Mouse (Mus musculus): Measurements from ENCODE around the gene Wwox. TPM values are rescaled to one million over a fixed set of nuclear protein-coding genes. Genes with fewer than 3 reads are reported as not detected.
A peak's percentile ranks its signal among the peaks of the same experiment; 100 is the strongest.

Gene Wwox
- polyA plus RNA-seq, 1 experiment from 2014 or later = 12.9 TPM

GRCm38 (mm10) chr8:114971378-114971777 lies 531.9 kb downstream of the Wwox start:
- Histone ChIP-seq H3K9ac (ENCODE audit: low read length) (peak overlapping the region; percentile 11; the same call in 1 of the 2 replicates), H3K4me2 (ENCODE audit: low read depth, low read length) (no peak overlapping the region), H3K27me3 (ENCODE audit: control insufficient read depth, insufficient read depth, low read length) (no peaks in the 10 kb centered on the region), H3K36me3 (ENCODE audit: control insufficient read depth, insufficient read depth, low read length) (no peaks in the 10 kb centered on the region), H3K27ac (ENCODE audit: low read length) (no peak overlapping the region), H3K9me3 (replicated peaks; ENCODE audit: control insufficient read depth, low read length) (no peaks in the 10 kb centered on the region), H3K4me1 (ENCODE audit: control insufficient read depth, insufficient read depth, low read length) (peaks cover 5% of the 10 kb centered on the region; the same call in 1 of the 2 replicates), H3K4me3 (replicated peaks; ENCODE audit: low read length) (no peak overlapping the region)
- ATAC-seq (ENCODE audit: insufficient read depth, low FRiP score) = peak; percentile 56; the same call in 1 of the 2 replicates
- 43% methylated on average over 8 of the region's 8 CpGs for WGBS

- Histone ChIP-seq H3K9ac (ENCODE audit: low read length) (no peak overlapping the region), H3K4me1 (ENCODE audit: control insufficient read depth, insufficient read depth, low read length) (peaks cover 5% of the 10 kb centered on the region; the same call in 1 of the 2 replicates), H3K9me3 (replicated peaks; ENCODE audit: control insufficient read depth, low read length) (no peaks in the 10 kb centered on the region), H3K4me2 (ENCODE audit: low read depth, low read length) (no peak overlapping the region), H3K27me3 (ENCODE audit: control insufficient read depth, insufficient read depth, low read length) (no peaks in the 10 kb centered on the region), H3K27ac (ENCODE audit: low read length) (no peak overlapping the region), H3K36me3 (ENCODE audit: control insufficient read depth, insufficient read depth, low read length) (no peaks in the 10 kb centered on the region), H3K4me3 (replicated peaks; ENCODE audit: low read length) (no peak overlapping the region)
- 41% methylated on average over 12 of the region's 12 CpGs for WGBS
- no peak for ATAC-seq (ENCODE audit: insufficient read depth, low FRiP score)
Observed at GRCm38 (mm10) chr8:114973002-114973461, 533.6 kb downstream of the Wwox start.

GRCm38 (mm10) chr8:114974336-114974950 lies 535.0 kb downstream of the Wwox start:
- Histone ChIP-seq H3K9me3 (replicated peaks; ENCODE audit: control insufficient read depth, low read length) (no peaks in the 10 kb centered on the region), H3K9ac (ENCODE audit: low read length) (no peak overlapping the region), H3K4me2 (ENCODE audit: low read depth, low read length) (no peak overlapping the region), H3K27me3 (ENCODE audit: control insufficient read depth, insufficient read depth, low read length) (no peaks in the 10 kb centered on the region), H3K36me3 (ENCODE audit: control insufficient read depth, insufficient read depth, low read length) (no peaks in the 10 kb centered on the region), H3K4me1 (ENCODE audit: control insufficient read depth, insufficient read depth, low read length) (peaks cover 5% of the 10 kb centered on the region; the same call in 1 of the 2 replicates), H3K4me3 (replicated peaks; ENCODE audit: low read length) (no peak overlapping the region), H3K27ac (ENCODE audit: low read length) (no peak overlapping the region)
- WGBS = 73% methylated on average over 5 of the region's 5 CpGs
- ATAC-seq (ENCODE audit: insufficient read depth, low FRiP score) = no peak

GRCm38 (mm10) chr8:114977746-114978145 lies 538.3 kb downstream of the Wwox start:
- ATAC-seq (ENCODE audit: insufficient read depth, low FRiP score) = no peak
- H3K9me3 ChIP-seq (replicated peaks; ENCODE audit: control insufficient read depth, low read length) = no peaks in the 10 kb centered on the region
- H3K27ac ChIP-seq (ENCODE audit: low read length) = no peak overlapping the region
- 63% methylated on average over 11 of the region's 11 CpGs for WGBS
- H3K4me1 ChIP-seq (ENCODE audit: control insufficient read depth, insufficient read depth, low read length) = peaks cover 5% of the 10 kb centered on the region; the same call in 1 of the 2 replicates
- no peak overlapping the region for H3K4me3 ChIP-seq (replicated peaks; ENCODE audit: low read length)
- no peak overlapping the region for H3K9ac ChIP-seq (ENCODE audit: low read length)
- no peaks in the 10 kb centered on the region for H3K36me3 ChIP-seq (ENCODE audit: control insufficient read depth, insufficient read depth, low read length)
- no peaks in the 10 kb centered on the region for H3K27me3 ChIP-seq (ENCODE audit: control insufficient read depth, insufficient read depth, low read length)
- no peak overlapping the region for H3K4me2 ChIP-seq (ENCODE audit: low read depth, low read length)

- Histone ChIP-seq H3K4me2 (ENCODE audit: low read depth, low read length) (no peak overlapping the region), H3K4me3 (replicated peaks; ENCODE audit: low read length) (no peak overlapping the region), H3K27ac (ENCODE audit: low read length) (no peak overlapping the region), H3K9me3 (replicated peaks; ENCODE audit: control insufficient read depth, low read length) (no peaks in the 10 kb centered on the region), H3K27me3 (ENCODE audit: control insufficient read depth, insufficient read depth, low read length) (no peaks in the 10 kb centered on the region), H3K4me1 (ENCODE audit: control insufficient read depth, insufficient read depth, low read length) (no peaks in the 10 kb centered on the region), H3K36me3 (ENCODE audit: control insufficient read depth, insufficient read depth, low read length) (no peaks in the 10 kb centered on the region), H3K9ac (ENCODE audit: low read length) (no peak overlapping the region)
- WGBS = 69% methylated on average over 15 of the region's 15 CpGs
- no peak for ATAC-seq (ENCODE audit: insufficient read depth, low FRiP score)
Observed at GRCm38 (mm10) chr8:114978206-114978960, 538.9 kb downstream of the Wwox start.

DNA sequence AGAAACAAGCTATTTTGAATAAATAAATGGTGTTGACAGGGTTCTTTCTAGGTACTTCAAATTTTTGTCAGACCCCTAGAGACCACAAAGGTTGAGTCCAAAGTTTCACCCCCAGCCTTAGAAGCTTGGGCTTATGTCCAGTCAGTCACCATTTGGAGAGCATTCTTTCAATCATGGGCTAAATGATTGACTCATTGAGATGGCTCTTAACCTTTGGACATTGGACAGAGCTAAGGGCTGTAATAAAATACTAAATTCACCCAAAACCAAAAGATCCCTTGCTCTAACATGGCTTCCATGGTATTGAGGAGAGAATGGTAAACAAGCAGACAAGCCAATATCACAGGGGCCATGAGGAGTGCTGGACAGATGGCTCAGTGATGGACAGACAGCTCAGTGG lies 540.2 kb downstream of the Wwox start:
- Histone ChIP-seq H3K9ac (ENCODE audit: low read length) (no peak overlapping the region), H3K4me3 (replicated peaks; ENCODE audit: low read length) (no peak overlapping the region), H3K4me1 (ENCODE audit: control insufficient read depth, insufficient read depth, low read length) (no peaks in the 10 kb centered on the region), H3K27ac (ENCODE audit: low read length) (no peak overlapping the region), H3K36me3 (ENCODE audit: control insufficient read depth, insufficient read depth, low read length) (no peaks in the 10 kb centered on the region), H3K27me3 (ENCODE audit: control insufficient read depth, insufficient read depth, low read length) (no peaks in the 10 kb centered on the region), H3K4me2 (ENCODE audit: low read depth, low read length) (no peak overlapping the region), H3K9me3 (replicated peaks; ENCODE audit: control insufficient read depth, low read length) (no peaks in the 10 kb centered on the region)
- no peak for ATAC-seq (ENCODE audit: insufficient read depth, low FRiP score)

DNA sequence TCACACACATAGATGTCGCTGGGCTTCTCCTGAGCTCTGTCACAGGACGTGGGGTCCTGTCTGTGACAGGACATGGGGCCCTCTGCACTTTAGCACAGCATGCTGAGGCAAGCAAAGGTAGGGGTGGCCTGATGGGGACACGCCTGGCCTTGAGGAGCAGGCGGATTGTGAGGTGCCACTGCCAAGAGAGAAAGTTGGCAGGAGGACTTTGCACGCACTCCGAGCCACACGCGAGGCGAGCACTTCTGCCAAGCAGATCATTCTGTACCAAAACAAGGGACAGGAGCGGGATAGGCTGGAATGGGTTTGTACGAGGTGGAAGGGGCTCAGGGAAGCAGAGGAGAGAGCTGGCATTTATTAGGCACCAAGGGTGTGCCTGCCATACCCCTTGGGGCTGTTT lies 543.3 kb downstream of the Wwox start:
- Histone ChIP-seq H3K36me3 (ENCODE audit: control insufficient read depth, insufficient read depth, low read length) (no peaks in the 10 kb centered on the region), H3K27me3 (ENCODE audit: control insufficient read depth, insufficient read depth, low read length) (no peaks in the 10 kb centered on the region), H3K9me3 (replicated peaks; ENCODE audit: control insufficient read depth, low read length) (no peaks in the 10 kb centered on the region), H3K4me2 (ENCODE audit: low read depth, low read length) (no peak overlapping the region), H3K9ac (ENCODE audit: low read length) (no peak overlapping the region), H3K27ac (ENCODE audit: low read length) (no peak overlapping the region), H3K4me1 (ENCODE audit: control insufficient read depth, insufficient read depth, low read length) (no peaks in the 10 kb centered on the region), H3K4me3 (replicated peaks; ENCODE audit: low read length) (no peak overlapping the region)
- WGBS = 89% methylated on average over 11 of the region's 11 CpGs
- no peak for ATAC-seq (ENCODE audit: insufficient read depth, low FRiP score)

DNA sequence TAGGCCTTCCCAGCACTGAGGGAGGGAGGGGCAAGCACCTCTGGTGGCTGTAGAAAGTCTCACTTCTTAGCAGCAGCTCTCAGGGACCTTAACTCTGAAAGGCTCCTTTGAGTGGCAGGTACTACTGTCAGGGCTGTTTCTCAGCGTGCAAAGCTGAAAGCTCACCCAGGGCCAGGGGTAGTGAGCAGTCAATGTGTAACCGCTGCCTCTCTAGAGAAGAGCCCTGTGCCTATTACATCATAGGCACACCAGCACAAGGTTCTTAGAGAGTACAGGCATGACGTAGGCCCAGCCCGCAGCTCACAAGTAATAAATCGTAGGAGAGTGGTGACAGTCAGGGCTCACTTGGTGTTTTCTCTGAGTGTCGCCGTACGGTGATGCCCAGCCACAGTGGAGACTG lies 545.0 kb downstream of the Wwox start:
- no peaks in the 10 kb centered on the region for H3K9me3 ChIP-seq (replicated peaks; ENCODE audit: control insufficient read depth, low read length)
- no peak overlapping the region for H3K4me2 ChIP-seq (ENCODE audit: low read depth, low read length)
- ATAC-seq (ENCODE audit: insufficient read depth, low FRiP score) = no peak
- no peak overlapping the region for H3K9ac ChIP-seq (ENCODE audit: low read length)
- no peak overlapping the region for H3K27ac ChIP-seq (ENCODE audit: low read length)
- no peaks in the 10 kb centered on the region for H3K27me3 ChIP-seq (ENCODE audit: control insufficient read depth, insufficient read depth, low read length)
- 81% methylated on average over 8 of the region's 8 CpGs for WGBS
- no peaks in the 10 kb centered on the region for H3K4me1 ChIP-seq (ENCODE audit: control insufficient read depth, insufficient read depth, low read length)
- H3K36me3 ChIP-seq (ENCODE audit: control insufficient read depth, insufficient read depth, low read length) = no peaks in the 10 kb centered on the region
- no peak overlapping the region for H3K4me3 ChIP-seq (replicated peaks; ENCODE audit: low read length)

GRCm38 (mm10) chr8:114985996-114986395 lies 546.5 kb downstream of the Wwox start:
- Histone ChIP-seq H3K4me3 (replicated peaks; ENCODE audit: low read length) (no peak overlapping the region), H3K9me3 (replicated peaks; ENCODE audit: control insufficient read depth, low read length) (no peaks in the 10 kb centered on the region), H3K27me3 (ENCODE audit: control insufficient read depth, insufficient read depth, low read length) (no peaks in the 10 kb centered on the region), H3K4me1 (ENCODE audit: control insufficient read depth, insufficient read depth, low read length) (no peaks in the 10 kb centered on the region), H3K27ac (ENCODE audit: low read length) (no peak overlapping the region), H3K4me2 (ENCODE audit: low read depth, low read length) (no peak overlapping the region), H3K36me3 (ENCODE audit: control insufficient read depth, insufficient read depth, low read length) (no peaks in the 10 kb centered on the region), H3K9ac (ENCODE audit: low read length) (no peak overlapping the region)
- ATAC-seq (ENCODE audit: insufficient read depth, low FRiP score) = no peak
- 78% methylated on average over 13 of the region's 13 CpGs for WGBS

Data from stomach, embryonic 16.5 days (tissue).